Mouse (Mus musculus): ENCODE data around the gene Col26a1. TPM values are rescaled to one million over a fixed set of nuclear protein-coding genes. Genes with fewer than 3 reads are reported as not detected.
"Not testable (repeated sequence)": the region's sequence is repeated elsewhere in the genome, so short reads cannot be mapped to it uniquely, and the experiment has no call there.

Col26a1 gene
- total RNA-seq, 2 experiments from 2014 or later = 2.3 to 4.1 TPM

GRCm38 (mm10) chr5:136764157-136764669 is 118.8 kb downstream of the Col26a1 start:
- intact Hi-C loops (cut with DNase I) = no loop called here
- DNase-seq = no peak

GRCm38 (mm10) chr5:136760345-136760744 is 122.7 kb downstream of the Col26a1 start:
- intact Hi-C loops (cut with DNase I) = no loop called here
- no peak for DNase-seq

GRCm38 (mm10) chr5:136759781-136760180 is 123.2 kb downstream of the Col26a1 start:
- intact Hi-C loops (cut with DNase I) = loop anchor here (5.0 kb wide), 1 partner anchor 557 kb away; no protein-coding TSS in a partner anchor

GRCm38 (mm10) chr5:136755696-136756095 is 127.3 kb downstream of the Col26a1 start:
- DNase-seq = peak; percentile 35 to 45
- intact Hi-C loops (cut with DNase I) = loop anchor here (1.0 to 5.0 kb wide), 2 partner anchors 496 to 553 kb away; no protein-coding TSS in a partner anchor

More at GRCm38 (mm10) chr5:136759781-136760180, 123.2 kb downstream of the Col26a1 start:
- no peak for DNase-seq

- DNase-seq = no peak
Measured at GRCm38 (mm10) chr5:136754053-136754591, 128.9 kb downstream of the Col26a1 start.

GRCm38 (mm10) chr5:136753176-136753575 is 129.8 kb downstream of the Col26a1 start:
- DNase-seq; intact Hi-C loops (cut with DNase I): not testable (repeated sequence)

More at GRCm38 (mm10) chr5:136754053-136754591, 128.9 kb downstream of the Col26a1 start:
- intact Hi-C loops (cut with DNase I) = no loop called here

GRCm38 (mm10) chr5:136752104-136752503 is 130.9 kb downstream of the Col26a1 start:
- intact Hi-C loops (cut with DNase I) = no loop called here
- no peak for DNase-seq

- intact Hi-C loops (cut with DNase I) = no loop called here
- no peak for DNase-seq
Measured at GRCm38 (mm10) chr5:136746596-136746995, 136.4 kb downstream of the Col26a1 start.

- DNase-seq = no peak
- intact Hi-C loops (cut with DNase I) = no loop called here
Measured at GRCm38 (mm10) chr5:136738918-136739317, 144.1 kb downstream of the Col26a1 start.

GRCm38 (mm10) chr5:136726271-136726670 is 156.7 kb downstream of the Col26a1 start:
- intact Hi-C loops (cut with DNase I); DNase-seq: not testable (repeated sequence)

GRCm38 (mm10) chr5:136721596-136721995 is 161.4 kb downstream of the Col26a1 start:
- DNase-seq = no peak
- intact Hi-C loops (cut with DNase I) = no loop called here

GRCm38 (mm10) chr5:136718656-136719055 is 164.4 kb downstream of the Col26a1 start:
- intact Hi-C loops (cut with DNase I) = no loop called here
- no peak for DNase-seq

GRCm38 (mm10) chr5:136717573-136717854 is 165.5 kb downstream of the Col26a1 start:
- intact Hi-C loops (cut with DNase I) = no loop called here
- no peak for DNase-seq

- no peak for DNase-seq
- intact Hi-C loops (cut with DNase I) = no loop called here
Measured at GRCm38 (mm10) chr5:136716696-136717572, 166.1 kb downstream of the Col26a1 start.

- intact Hi-C loops (cut with DNase I) = no loop called here
- no peak for DNase-seq
Measured at GRCm38 (mm10) chr5:136714879-136715278, 168.1 kb downstream of the Col26a1 start.

- intact Hi-C loops (cut with DNase I) = no loop called here
- DNase-seq = no peak
Measured at GRCm38 (mm10) chr5:136714232-136714875, 168.7 kb downstream of the Col26a1 start.

- DNase-seq = no peak
- intact Hi-C loops (cut with DNase I) = no loop called here
Measured at GRCm38 (mm10) chr5:136710742-136711141, 172.3 kb downstream of the Col26a1 start.

GRCm38 (mm10) chr5:136708116-136708515 is 174.9 kb downstream of the Col26a1 start:
- DNase-seq = no peak
- intact Hi-C loops (cut with DNase I) = loop anchor here (2.0 to 5.0 kb wide), 2 partner anchors 41 to 447 kb away; no protein-coding TSS in a partner anchor

GRCm38 (mm10) chr5:136706803-136707202 is 176.2 kb downstream of the Col26a1 start:
- intact Hi-C loops (cut with DNase I) = loop anchor here (2.0 to 5.0 kb wide), 3 partner anchors 40 to 136 kb away; no protein-coding TSS in a partner anchor
- peak; percentile 38 to 58 for DNase-seq

GRCm38 (mm10) chr5:136705532-136705931 is 177.5 kb downstream of the Col26a1 start:
- no peak for DNase-seq
- intact Hi-C loops (cut with DNase I) = loop anchor here (5.0 kb wide), 1 partner anchor 38 kb away; no protein-coding TSS in a partner anchor

- no peak for DNase-seq
- intact Hi-C loops (cut with DNase I) = no loop called here
Measured at GRCm38 (mm10) chr5:136704151-136704550, 178.9 kb downstream of the Col26a1 start.
